Mouse (Mus musculus) hematopoietic stem cell, adult 5-6 weeks (primary cell): ENCODE data around the gene Foxn3. TPM values are rescaled to one million over a fixed set of nuclear protein-coding genes. Genes with fewer than 3 reads are reported as not detected.

Experiments
- ATAC-seq, 2 experiments: fragments of 125-278 bp in 1 of 2; replicated peaks in 1 of 2; 2 replicates each; pipeline ENCODE4 v1.8.0; 2016 to 2017; ENCODE audit warnings: inconsistent platforms in 2 of 2, mild to moderate bottlenecking in 2 of 2, moderate number of reproducible peaks in 2 of 2, low read depth in 1 of 2, moderate TSS enrichment in 1 of 2; ENCODE audit not compliant: low FRiP score in 2 of 2, poor library complexity in 2 of 2, severe bottlenecking in 2 of 2, insufficient read depth in 1 of 2, low TSS enrichment in 1 of 2
- total RNA-seq: library from RNA; stranded (forward); fragments of 172-1452, 232-1000 nt; gene quantifications from 2 replicates; pipeline ENCODE4 v1.2.3, GENCODE M21; 2017

The Foxn3 gene
- total RNA-seq, 1 experiment from 2014 or later: 50.9 TPM

DNA sequence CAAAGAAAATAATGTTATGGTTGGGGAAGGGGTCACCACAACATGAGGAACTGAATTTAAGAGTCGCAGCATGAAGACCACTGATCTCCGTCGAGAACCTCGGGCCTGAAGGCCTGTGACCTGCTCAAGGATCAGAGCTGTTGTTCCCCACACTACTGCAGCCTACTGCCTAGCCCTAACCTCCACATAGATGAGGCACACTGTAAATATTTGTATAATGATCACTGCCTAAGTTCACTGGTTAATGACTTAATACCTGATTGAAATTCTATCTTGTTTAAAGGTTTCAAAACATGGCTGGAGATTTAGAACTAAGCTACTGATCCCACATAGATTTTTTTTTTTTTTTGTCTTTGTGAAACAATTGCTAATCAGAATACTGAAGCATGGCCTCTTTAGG lies 61.2 kb downstream of the Foxn3 start:
- ATAC-seq: no peak

DNA sequence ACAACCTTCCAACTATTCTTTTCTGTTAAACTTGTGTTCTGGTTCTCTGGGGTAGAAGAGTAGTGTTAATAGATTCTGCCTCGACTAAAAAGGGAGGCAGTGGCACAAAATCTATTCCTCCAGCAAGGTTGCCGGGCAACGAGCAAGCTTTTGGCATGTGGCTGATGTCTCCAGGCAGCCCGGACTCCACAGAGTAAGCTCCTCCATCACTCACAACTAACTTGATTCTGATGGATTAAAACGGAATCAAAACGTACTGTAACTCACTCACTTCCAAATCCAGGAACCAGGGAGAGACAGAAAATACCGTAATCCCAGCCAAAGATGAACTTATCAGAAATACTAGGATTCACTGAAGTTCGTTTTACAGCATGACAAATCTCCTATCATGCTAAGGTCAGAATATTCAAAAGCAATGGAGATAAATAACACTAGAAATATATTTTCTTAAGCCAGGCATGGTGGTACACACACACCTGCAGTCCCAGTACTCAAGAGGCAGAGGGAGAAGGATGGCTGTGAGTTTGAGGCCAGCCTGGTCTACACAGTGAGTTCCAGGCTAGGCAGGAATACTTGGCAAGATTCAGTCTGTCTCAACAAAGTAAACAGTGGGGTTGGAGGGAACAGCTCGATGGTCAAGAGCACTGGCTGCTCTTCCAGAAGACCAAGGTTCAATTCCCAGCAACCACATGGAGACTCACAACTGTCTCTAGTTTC lies 64.2 kb downstream of the Foxn3 start:
- no peak for ATAC-seq

DNA sequence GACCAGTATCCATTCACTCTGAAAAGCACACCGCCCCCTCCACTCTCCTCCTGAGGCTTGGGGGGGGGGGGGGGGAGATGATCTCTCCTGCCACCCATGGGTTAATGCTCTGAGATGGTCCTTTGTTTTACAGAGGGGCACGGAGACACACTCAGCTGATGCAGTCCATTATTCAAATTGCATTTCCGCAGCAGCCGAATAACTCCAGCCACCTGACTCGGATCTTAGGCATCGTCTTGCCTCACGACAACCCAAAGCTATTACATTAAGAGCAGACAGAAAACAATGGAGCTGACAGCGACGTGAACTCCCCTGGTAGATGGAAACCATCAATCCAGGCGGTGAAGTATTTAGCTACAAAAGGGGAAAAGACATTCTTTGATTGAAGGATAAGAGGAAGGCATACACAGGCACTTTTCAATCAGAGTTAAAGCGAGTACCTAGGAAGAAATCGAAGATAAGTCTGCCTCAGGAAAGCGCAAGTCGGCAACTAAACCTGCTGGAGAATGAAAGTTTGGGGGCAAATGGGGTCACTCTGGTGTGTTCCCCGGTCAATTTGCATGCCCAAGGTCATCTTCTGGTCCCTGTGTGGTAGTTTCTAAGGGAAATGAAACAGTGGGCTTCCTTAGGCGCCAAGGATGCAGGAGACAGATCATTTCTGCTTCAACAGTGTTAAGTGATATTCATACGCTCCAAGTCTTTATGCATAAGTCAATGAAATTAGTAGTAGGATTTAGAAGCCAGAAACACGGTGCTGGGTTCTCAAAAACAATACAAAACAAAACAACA lies 65.0 kb downstream of the Foxn3 start:
- ATAC-seq: no peak

DNA sequence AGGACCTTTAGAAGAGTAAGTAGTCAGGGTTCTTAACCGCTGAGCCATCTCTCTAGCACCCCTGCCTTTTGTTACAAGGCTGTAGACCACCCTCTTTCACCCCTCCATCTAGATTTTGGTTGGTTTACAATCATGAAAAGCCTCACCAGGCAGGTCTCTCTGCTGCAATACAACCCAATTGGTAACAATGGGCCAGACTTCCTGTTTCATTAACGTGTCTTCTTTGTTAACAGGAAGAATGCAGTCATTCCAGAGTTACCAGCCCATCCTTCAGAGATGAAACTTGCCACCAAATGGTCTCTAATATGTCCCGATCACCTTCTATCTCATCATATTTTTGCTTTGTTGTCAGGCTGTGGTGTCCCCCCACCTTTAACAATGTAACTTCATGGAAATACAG lies 66.4 kb downstream of the Foxn3 start:
- ATAC-seq: peak in 1 of 2 experiments; percentile 21; a peak in 1 of 4 replicates

DNA sequence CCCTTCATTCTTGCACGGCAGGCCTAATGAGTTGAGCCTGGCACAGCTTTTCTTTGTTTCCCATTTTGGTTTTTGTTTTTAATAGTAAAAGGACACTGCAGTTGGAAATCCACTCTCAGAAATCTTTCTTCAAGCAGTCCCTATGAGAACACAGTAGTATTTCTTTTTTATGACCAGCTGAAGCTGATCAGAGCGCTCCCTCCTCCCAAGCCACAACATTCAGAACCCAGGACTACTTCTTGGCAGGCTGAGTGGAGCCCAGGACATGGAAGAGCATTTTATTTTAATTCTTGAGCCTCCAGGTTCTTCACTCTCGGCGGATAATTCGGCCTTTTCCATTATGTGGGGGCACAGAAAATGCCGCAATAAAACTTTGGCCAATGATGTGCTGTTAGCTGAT lies 73.2 kb downstream of the Foxn3 start:
- ATAC-seq: no peak

DNA sequence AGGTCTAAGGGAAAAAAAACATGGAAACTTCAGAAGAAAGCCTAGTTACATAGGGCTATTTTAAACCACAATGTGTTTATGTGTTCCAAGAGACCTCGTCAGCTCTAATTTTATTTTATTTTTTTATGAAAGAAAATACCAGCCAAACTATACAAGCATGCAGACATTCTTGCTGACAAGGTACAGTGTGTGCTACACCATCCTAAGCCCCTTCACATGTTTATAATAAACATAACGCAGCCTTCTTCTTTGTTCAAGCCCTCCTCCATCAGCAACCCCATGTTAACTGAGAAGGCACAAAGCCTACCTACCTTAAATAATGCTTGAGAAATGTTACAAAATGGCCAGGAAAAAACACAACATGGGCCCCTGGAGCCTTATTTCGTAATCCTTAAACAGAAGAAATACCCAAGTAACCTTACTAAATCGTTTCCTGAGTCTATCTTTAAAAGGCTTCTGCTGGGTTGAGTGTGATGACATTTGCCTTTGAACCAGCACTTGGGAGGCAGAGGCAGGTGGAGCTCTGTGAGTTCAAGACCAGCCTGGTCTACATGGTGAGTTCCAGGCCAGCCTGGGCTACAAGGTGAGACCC lies 74.3 kb downstream of the Foxn3 start:
- peak in 1 of 2 experiments; percentile 41; a peak in 1 of 4 replicates for ATAC-seq

DNA sequence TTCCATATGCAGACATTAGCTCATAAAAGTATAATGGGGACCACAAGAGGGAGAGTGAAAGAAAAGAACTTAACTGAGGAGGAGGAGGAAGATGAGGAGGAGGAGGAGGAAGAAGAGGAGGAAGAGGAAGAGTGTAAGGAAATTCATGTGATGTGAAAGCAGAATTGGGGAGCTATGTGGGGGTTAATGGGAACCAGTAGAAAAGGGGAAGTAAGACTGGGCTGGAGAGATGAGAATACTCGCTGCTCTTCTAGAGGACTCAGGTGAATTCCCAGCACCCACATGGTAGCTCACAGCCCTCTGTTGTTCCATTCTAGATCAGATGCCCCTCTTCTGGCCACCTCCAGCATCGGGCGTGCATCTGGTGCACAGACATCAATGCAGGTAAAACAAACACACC lies 83.0 kb downstream of the Foxn3 start:
- ATAC-seq: no peak

DNA sequence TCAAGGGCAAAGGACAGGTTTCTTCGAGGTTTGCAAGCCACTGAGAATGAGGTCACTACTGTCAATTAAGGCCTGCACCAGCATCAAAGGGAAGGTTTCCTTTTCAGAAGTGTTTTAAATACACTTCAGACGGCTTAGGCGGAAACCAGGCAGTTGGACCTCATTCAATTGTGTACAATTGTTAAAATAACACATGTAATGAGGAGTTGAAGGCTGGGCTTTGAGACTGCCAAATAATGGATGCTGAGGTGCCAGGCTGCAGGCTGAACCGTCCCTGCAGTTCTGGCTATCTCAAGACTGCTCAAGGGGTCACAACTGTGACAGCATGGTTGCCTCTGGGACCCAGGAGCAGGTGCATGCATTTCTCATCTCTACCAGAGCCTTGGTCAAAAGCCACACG lies 89.2 kb downstream of the Foxn3 start:
- ATAC-seq: peak; percentile 8 to 22; a peak in 2 of 4 replicates

DNA sequence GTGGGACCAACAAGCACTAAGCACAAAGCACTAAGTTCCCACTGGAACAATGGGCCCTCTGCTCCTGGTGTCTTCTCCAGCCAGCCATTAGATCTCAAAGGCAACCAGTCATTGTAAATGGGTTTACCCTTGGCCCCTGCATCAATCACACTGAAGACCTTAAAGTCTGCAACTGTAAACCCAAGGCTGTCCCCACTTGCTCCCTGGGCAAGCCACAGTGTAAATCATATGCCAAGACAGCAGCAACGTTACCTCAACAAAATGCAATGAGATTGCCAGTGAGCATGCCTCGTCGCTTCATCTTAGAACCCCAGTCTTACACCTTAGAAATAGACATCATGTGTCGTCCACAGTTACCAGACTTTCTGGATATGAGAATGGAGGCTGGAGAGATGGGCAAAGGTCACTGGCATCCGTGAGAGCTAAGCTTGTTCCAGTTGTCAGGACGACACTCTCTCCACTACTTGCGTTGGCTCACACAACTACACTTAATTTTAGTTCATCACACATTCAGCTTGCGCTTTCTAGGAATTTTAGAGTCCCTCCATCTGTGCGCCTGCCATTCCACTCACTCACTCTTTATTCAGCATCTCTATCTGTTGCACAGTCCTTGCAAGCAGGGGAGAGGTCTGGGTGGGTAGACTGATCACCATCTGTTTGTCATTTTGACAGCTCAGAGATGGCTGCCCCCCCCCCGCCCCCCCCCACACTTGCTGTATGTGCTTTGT lies 89.8 kb downstream of the Foxn3 start:
- ATAC-seq: no peak

DNA sequence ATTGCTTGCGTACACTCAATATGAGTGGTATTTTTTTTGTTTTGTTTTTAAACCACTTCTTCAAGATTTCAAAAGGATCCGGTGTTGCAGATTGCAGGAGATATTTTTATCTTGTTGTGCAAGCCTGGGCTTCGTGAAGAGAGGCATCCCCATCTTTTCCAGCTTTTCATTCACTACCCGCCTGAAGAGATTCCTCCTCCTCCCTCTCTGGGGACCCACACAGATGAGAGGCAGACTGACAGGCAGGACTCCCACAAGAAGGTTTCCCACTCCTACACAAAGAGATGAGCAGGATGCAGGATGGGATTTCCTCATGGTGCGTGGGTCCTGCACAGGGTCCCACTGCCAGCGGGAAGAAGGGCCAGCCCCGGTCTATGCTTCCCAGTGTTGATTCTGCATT lies 92.0 kb downstream of the Foxn3 start:
- ATAC-seq: no peak

DNA sequence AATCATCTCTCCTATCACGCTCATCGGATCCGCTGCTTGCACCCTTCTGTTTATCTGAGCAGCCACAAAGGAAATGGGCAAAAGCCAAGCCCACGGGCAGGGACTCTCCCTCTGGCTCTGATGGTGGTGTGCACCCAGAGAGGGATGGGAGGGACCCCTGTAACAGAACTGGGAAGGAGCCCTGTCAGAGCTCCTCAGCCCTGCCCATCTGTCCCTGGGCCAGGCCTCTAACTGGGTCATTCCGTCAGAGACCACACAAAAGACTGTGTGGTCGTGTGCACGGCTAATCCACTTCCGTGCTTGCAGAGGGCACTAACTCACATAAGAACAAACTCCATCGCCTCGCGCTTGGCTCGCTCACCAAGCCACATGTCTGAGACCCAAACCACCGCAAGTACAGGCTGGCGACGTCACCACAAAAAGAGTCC lies 95.5 kb downstream of the Foxn3 start:
- ATAC-seq: peak; percentile 92 to 95

DNA sequence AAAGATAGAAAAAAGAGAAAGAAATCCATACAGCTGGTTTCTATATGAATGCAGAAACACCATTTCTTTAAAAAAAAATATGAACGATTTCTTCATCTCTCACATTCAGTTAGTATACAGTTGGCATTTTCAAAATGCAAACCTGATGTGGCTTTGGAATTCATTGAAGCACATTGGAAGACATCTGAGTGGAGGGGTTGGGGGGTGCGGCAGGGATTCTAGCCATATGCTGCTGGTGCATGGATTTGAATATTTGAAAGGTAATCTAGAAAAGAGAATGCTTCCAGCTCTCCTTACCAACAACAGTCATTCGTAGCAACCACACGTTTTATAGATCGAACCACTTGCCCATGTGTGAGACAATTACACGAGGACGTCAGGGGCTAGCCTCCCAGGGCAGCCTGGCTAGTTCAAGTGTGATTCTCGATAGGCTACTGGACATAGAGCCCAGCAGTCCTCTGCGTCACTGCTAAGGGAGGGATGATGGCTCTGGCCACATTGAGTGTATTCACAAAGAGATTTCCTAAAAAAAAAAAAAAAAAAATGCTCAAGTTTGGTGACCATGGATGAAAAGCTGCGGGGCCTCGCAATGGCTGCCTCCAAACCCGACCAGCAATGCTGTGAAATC lies 96.0 kb downstream of the Foxn3 start:
- no peak for ATAC-seq

DNA sequence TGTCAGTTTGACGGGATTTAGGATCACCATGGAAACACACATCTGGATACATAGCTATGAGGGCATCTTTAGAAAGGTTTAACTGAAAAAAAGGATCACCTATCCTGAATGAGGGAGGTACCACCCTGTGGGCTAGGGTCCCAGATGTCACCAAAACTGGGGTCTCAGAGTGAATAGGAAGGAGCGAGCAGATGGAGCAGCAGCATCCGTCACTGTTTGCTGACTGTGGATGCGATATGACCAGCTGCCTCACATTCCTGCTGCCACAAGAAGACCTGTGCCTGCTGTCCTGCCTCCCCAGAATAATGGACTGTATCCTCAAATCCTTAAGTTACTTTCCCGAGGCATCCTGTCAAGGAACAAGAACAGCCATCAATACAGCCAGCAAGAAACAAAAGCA lies 97.0 kb downstream of the Foxn3 start:
- no peak for ATAC-seq

DNA sequence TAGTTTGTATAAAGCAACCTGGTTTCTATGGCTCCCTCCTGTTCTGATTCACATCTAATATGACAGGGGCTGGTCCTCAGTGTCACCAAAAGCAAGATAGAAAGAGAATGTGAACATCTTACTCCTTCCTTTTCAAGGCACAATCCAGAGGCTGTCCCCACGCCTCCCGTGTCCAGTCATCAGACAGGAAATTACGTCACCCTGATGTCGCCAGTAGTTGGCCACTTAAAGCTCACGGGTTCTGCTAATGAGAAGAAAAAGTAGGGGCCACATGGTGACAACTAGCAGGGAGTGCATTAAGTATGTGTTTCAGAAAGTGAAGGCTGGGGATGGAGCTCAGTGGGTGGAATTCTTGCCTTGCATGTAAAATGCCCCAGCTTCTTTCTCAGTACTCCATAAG lies 99.1 kb downstream of the Foxn3 start:
- ATAC-seq: no peak

DNA sequence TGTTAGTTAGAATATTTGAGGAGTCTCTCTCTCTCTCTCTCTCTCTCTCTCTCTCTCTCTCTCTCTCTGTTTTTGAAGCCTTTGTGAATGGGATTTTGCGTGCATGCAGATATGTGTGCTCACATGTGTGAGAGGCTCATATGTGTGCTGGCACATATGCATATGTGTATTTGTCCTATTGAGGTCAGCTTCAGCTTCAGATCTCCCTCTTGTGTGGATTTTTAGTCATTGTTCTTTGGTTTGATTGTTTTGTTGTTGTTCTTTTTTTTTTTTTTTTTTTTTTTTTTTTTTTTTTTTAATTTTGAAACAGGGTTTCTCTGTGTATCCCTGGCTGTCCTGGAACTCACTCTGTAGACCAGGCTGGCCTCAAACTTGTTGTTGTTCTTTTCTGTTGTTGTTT lies 100.5 kb downstream of the Foxn3 start:
- ATAC-seq: no peak

DNA sequence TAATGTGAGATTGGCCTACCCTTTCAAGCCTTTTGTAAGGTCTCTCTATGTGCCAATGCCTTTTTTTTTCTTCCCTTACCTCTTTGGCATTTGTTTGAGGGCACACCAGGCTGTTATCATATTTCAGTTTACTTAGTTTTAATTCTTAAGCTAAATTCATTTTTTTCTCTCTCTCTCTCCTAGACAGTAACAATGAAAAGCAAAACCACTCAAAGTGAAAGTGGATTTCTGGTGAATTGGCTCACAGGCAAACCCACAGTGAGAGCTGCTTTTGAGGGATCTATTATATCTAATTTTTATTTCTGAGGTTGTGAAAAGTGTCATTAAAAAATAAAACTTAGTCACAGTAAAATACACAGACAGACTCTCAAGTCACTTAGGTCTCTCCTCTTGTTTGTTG lies 101.1 kb downstream of the Foxn3 start:
- no peak for ATAC-seq

DNA sequence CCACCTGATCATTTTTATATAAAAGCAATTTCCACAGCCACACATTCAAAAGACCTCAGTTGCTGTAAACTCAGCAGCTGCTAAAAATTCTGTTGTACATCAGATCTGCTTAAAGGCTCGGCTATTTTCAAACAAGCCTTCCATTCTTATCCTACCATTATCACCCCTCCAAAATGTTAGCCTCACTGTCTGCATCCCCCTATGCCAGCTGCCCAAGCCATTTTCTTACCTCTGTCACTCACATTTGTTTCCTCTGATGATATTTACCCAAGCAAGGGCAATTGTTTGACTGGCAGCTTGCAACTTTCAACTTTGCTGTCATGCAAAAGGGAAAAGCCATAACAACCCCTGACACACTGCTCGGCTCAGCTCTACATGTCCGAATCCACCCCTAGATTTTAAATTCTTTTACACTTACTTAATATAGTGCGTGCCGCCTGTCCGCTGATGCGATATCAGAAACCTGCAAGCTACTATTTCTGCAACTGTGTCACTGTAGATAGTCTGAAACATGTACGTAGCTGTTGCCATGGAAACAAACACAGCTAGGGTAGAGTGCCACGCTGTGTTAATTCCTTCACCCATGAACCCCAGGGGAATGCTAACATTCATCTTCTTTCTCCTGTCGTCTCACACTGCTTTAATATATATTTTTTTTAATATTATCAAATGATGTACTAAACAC lies 105.7 kb downstream of the Foxn3 start:
- ATAC-seq: peak in 1 of 2 experiments; percentile 51; a peak in 1 of 4 replicates
